Mouse (Mus musculus) hindbrain, postnatal 0 days (tissue): ENCODE data around the gene Hipk3. TPM values are rescaled to one million over a fixed set of nuclear protein-coding genes. Genes with fewer than 3 reads are reported as not detected.

Experiments
- ATAC-seq: fragments of 200-750 bp; cut with Nextera tagmentation; 2 replicates; pipeline ENCODE4 v1.8.0; 2017; ENCODE audit warnings: mild to moderate bottlenecking, moderate TSS enrichment, moderate library complexity
- DNase-seq: peaks from one replicate; pipeline ENCODE4 v3.0.0-alpha.2; 2015; ENCODE audit warnings: low spot score
- H3K27ac ChIP-seq: fragments of 300-500 bp; sonication (generic); 2 replicates; pipeline ENCODE4 v1.5.1; 2014; ENCODE audit warnings: mild to moderate bottlenecking
- H3K27me3 ChIP-seq: fragments of 300-500 bp; sonication (generic); 2 replicates; pipeline ENCODE4 v1.6.1; 2014; ENCODE audit warnings: low read length, mixed read lengths; ENCODE audit not compliant: insufficient read depth
- H3K36me3 ChIP-seq: fragments of 300-500 bp; sonication (generic); 2 replicates; pipeline ENCODE4 v1.6.1; 2014; ENCODE audit warnings: low read length, mixed read lengths; ENCODE audit not compliant: insufficient read depth
- H3K4me1 ChIP-seq: fragments of 300-500 bp; sonication (generic); 2 replicates; pipeline ENCODE4 v1.6.1; 2014; ENCODE audit warnings: antibody characterized with exemption, low read length, mixed read lengths; ENCODE audit not compliant: insufficient read depth
- H3K4me2 ChIP-seq: fragments of 300-500 bp; sonication (generic); 2 replicates; pipeline ENCODE4 v1.6.1; 2014; ENCODE audit warnings: low read depth, mild to moderate bottlenecking, low read length, moderate library complexity, mixed read lengths
- H3K4me3 ChIP-seq: fragments of 300-500 bp; sonication (generic); 2 replicates; pipeline ENCODE4 v1.5.1; 2014; ENCODE audit warnings: low read length
- H3K9ac ChIP-seq: fragments of 300-500 bp; sonication (generic); replicated peaks from 2 replicates; pipeline ENCODE4 v1.6.1; 2014; ENCODE audit warnings: mild to moderate bottlenecking, low read length, moderate library complexity, mixed read lengths
- H3K9me3 ChIP-seq: fragments of 300-500 bp; sonication (generic); 2 replicates; pipeline ENCODE4 v1.6.1; 2016; ENCODE audit warnings: low read length, mixed read lengths
- CTCF ChIP-seq: IDR thresholded peaks from 2 replicates; pipeline ENCODE4 v1.5.1; 2016; ENCODE audit warnings: antibody characterized with exemption, control low read depth, low read depth
- WGBS: fragments of 180-500 bp; shearing (Covaris S2); extraction: QIAGEN DNeasy Blood & Tissue Kit; methylation state at CpG from one replicate; pipeline ENCODE4 v1.1.7; 2014; 5-methylcytosine and 5-hydroxymethylcytosine counted together
- microRNA counts: library from miRNA; unstranded; fragments of <30 nt; microRNA quantifications from one replicate; lab custom pipeline; 2015
- microRNA-seq, 2 experiments: library from miRNA; unstranded; fragments of <30 nt; microRNA quantifications; one replicate each; pipeline ENCODE4; 2016
- polyA plus RNA-seq: library from polyadenylated mRNA; unstranded; fragments of >200 nt; fragmentation: Nextera tagmentation; extraction: Ambion mirVana; gene quantifications from 2 replicates; pipeline ENCODE4 v1.2.1, GENCODE M21; 2015
- total RNA-seq: library from RNA; depleted of rRNA; stranded (reverse); fragments of >200 nt; gene quantifications from 2 replicates; pipeline ENCODE4 v1.2.3, GENCODE M21; 2014; rRNA removed

Hipk3 gene
- total and polyA plus RNA-seq, 2 experiments from 2014 or later: 5.6 to 58.0 TPM

- ATAC-seq (peak; percentile 71), DNase-seq (no peak)
- Histone ChIP-seq H3K9me3 (no peaks in the 10 kb centered on the region), H3K9ac (no peak overlapping the region), H3K27me3 (no peaks in the 10 kb centered on the region), H3K4me1 (0 out of 2 replicates have a peak, but pooled peaks cover 5% of the 10 kb centered on the region), H3K4me2 (no peak overlapping the region), H3K36me3 (no peaks in the 10 kb centered on the region), H3K4me3 (no peak overlapping the region), H3K27ac (no peak overlapping the region)
- 75% methylated on average over 2 of the region's 2 CpGs for WGBS
- peak; percentile 48 for TF ChIP-seq CTCF
These were observed 116.3 kb downstream of the Hipk3 start for GRCm38 (mm10) chr2:104377990-104378389.

MicroRNAs encoded within 50 kb of the gene (microRNA counts, 519-probe panel; counts per million panel counts)
- microRNA mmu-miR-1902 (lab: Ali Mortazavi, UCI): not detected

Small RNA genes lying within 50 kb of the gene (microRNA-seq; reads per million reads assigned to microRNA genes)
- gene Mir1902: 0 reads per million in 2 experiments

Other genes starting within 250 kb of the Hipk3 start
- gene D430041D05Rik, start 83.4 kb downstream of the Hipk3 start, total RNA-seq: 45.8 and 50.0 TPM in 2 replicates
- gene D430041D05Rik, start 83.4 kb downstream of the Hipk3 start, polyA plus RNA-seq: 7.1 and 7.6 TPM in 2 replicates
- gene Cstf3, start 96.1 kb upstream of the Hipk3 start, total RNA-seq: 10.0 and 24.8 TPM in 2 replicates
- 61.2 and 64.8 TPM in 2 replicates for gene Cstf3, start 96.1 kb upstream of the Hipk3 start, polyA plus RNA-seq
- gene Tcp11l1, start 217.7 kb upstream of the Hipk3 start, total RNA-seq: 27.0 and 46.5 TPM in 2 replicates
- gene Tcp11l1, start 217.7 kb upstream of the Hipk3 start, polyA plus RNA-seq: 64.2 and 69.6 TPM in 2 replicates
- not detected in 2 replicates for gene Pin1rt1, start 221.9 kb upstream of the Hipk3 start, total RNA-seq
- not detected in 2 replicates for gene Pin1rt1, start 221.9 kb upstream of the Hipk3 start, polyA plus RNA-seq
- gene Depdc7, start 248.4 kb upstream of the Hipk3 start, total RNA-seq: 1.3 and 1.8 TPM in 2 replicates
- gene Depdc7, start 248.4 kb upstream of the Hipk3 start, polyA plus RNA-seq: 0.59 and 1.2 TPM in 2 replicates